Mouse (Mus musculus): ENCODE results near the gene 1810010H24Rik.
"Not testable (repeated sequence)": the region's sequence is repeated elsewhere in the genome, so short reads cannot be mapped to it uniquely, and the experiment has no call there.

The 1810010H24Rik gene

DNA sequence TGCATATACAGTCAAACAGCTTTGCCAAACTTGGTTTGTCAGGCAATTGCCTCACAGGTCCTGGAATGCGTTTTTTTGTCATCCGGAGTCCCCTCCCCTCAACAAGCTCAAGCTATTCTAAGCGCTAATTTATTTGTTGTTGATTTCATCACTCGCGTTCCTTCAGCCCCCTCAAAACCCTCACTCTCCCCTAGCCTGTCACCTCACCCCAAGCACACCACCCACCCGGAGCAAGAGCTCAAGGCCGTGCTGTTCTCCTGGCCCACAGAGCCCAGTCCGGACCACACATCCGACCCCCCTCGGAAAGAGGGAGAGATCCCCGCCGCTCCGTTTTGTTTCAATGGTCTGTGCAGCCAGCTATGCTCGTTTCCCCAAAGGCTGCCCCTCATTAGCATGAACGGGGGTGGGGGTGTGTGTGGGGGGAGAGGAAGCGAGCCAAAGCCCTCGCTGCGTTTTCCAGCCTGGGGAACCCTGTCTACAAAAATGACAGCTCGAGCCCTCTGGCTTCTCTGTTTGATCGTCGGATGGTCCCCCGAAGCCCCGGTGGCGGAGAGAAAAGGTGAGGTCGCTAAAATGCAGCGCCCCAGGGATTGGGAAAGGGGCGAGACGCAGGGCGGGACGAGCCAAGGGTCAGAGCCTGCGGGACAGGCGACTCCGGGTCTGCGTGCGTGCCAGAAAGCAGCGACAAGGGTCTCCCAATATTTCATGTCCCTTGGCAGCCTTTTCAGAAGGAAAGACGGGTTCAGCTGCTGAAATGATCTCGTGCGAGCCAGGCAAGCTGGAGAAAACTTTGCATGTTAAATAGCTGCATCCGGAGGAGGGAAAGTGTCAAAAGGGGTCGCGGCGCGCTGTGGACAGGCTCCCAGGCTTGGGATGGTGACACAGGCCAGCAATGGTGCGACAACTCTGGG is at the start of gene 1810010H24Rik:
Gene 1810010H24Rik, plus strand, starts transcription at position 271 of the 911 bp plus-strand sequence.
- peak; percentile 59 for DNase-seq

DNA sequence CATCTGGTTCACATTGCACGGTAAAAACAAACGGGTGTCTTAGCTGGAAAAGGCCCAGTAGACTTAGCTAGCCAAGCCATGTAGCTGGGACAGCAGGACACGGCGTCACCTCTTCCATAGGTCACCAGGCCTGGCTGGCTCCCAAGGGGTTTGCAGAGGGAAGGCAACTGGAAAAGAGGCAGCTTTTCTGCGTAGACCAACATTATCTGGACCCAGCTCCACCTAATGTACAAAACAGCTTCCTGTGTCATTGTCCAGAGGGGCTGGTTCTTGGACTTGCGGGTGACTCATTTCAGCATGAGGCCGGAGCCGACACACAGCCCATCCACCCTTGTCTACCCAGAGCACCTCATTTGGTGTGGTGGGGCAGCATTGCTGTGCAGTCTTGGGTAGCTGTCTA is 49.3 kb upstream of the 1810010H24Rik start:
- peak; percentile 92 for DNase-seq

DNA sequence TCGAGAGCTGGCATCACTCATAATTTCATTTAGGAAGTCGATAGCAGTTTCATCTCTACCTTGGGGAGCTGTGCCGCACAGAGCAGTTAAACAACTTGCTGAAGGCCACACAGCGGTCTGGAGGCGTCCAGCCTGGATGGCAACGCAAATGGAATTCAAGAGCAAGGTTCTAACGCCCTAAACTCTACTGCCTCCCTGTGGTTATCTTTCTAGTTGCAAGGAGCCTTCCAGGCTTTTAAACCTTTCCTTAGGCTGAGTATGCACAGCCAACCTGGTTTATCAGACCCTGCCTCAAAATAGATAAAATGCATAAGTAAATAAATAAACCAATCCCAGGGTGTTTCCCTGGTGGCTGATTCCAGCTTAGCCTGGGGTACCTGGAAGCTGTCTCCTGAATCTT is 45.0 kb upstream of the 1810010H24Rik start:
- peak; percentile 86 for DNase-seq

DNA sequence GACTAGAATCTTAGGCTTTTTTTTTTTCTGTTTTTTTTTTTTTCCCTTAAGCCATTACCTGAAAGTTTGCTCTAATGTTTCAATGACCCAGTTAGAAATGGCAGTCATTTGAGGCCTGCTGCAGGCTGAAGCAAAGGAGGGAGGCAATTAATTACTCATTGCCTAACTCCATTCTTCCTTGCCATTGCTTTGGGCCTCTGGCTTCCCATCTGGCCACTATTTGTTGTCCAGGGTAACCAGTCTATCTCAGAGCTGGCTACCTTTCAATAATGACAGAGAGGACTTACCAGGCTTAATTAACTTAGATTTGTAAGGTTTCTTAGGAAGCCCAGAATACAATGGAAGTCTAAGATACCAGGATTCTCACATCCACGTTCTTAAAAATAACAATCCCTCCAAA is 43.7 kb upstream of the 1810010H24Rik start:
- no peak for DNase-seq

DNA sequence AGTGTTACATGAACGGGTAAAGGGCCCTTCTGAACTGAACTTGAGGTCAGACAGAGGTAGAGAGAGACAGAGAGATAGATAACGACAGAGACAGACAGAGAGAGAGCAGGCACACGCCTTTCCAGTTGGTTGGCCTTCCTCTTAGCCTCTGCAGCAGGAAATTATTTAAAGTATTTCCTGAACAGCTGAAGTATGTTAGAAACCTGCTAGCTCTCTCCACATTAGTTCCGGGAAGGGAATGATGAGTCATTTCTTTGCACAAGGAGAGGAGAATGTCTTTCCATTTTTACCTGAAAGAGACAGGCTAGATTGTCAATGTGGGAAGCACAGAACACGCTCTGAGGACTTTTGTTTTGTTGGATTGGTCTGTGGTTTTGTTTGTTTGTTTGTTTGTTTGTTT is 43.1 kb upstream of the 1810010H24Rik start:
- no peak for DNase-seq

DNA sequence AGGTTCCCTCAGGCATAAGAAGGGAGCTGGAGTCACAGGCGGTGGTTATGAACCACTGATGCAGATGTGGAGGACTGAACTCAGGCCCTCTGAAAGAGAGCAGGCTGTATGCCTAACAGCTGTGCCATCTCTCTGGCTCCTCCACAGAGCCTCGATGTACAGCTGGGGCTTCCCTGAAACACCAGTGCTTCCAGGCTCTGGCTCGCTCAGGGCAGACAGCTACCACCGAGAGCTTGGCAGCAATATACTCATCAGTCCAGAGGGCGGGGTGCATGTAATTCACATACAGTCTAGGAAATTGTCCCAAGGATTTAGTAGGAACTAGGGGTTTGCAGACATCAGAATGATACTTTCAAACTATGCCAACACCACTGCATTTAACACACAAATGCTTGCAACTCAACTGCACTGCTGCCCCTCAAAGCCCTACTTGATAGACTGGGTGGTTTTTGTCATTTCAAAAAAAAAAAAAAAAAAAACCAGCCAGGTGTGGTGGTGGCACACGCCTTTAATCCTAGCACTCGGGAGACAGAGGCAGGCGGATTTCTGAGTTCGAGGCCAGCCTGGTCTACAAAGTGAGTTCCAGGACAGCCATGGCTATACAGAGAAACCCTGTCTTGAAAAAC is 39.4 kb upstream of the 1810010H24Rik start:
- not testable (repeated sequence) for DNase-seq

DNA sequence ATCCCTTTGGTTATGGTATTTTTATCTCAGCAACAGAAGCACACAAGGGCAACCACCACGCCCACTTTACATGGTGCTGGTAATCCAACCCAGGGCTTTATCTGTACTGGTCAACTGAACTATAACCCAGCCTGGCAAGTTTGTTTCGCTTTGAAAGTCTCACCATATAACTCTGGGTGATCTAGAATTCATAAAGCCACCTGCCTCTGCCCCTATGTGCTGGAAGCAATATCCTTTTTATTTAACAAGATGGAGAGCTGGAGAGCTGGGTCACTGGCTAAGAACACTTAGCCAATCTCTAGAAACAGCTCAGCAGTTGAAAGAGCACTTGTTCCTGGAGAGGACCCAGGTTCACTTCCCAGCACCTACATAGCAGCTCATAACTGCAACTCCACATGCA is 38.1 kb upstream of the 1810010H24Rik start:
- no peak for DNase-seq

DNA sequence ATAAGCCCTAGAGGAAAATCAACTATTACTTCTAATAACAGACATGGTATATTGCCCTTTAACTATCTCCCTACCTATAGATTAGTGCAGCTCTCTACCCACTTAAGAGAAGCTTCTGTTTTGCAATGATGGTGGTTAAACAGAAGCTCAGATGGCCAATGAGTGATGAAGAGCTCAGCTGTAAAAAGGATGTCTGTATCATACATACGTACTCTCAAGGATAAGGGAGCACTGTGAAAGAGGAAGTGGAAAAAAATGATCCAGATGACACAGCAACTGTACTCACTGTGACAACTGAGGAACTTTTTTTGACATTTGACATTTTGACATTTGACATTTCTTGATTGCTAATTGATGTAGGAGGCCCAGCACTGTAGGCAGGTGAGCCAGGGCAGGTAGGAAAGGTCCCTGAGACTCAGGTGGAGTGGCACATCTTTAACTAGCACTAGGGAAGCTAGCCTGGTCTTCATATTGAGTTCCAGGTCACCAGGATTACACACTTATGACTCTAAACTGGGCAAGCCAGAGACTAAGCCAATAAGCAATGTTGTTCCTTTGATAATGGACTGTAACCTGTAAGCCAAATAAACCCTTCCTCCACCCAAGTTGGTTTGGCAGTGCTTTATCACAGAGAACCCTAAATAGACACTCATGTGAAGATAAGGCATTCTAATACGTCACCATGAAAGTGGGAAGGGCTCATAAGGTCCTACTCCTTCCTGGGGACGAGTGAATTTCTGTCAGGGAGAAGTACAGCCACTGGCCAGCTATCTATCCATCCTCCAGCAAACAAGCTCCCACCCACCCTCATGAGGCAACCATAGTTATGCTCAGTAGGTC is 31.0 kb upstream of the 1810010H24Rik start:
- no peak for DNase-seq

DNA sequence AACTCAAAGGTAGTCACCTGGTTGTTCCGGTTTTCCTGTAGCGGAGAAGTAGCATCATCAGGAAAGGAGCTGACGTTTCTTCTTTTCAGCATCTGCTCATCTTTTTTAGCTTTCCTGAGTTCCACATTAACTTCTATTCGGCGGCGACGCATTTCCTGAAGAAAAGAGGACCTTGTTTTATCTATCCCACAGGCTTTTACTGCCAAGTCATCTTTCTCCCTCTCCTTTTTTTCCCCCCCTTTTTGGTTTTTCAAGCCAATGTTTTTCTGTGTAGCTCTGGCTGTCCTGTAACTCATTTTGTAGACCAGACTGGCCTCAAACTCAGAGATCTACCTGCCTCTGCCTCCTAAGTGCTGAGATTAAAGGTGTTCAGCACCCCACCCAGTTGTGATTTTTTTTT is 29.0 kb upstream of the 1810010H24Rik start:
- not testable (repeated sequence) for DNase-seq

DNA sequence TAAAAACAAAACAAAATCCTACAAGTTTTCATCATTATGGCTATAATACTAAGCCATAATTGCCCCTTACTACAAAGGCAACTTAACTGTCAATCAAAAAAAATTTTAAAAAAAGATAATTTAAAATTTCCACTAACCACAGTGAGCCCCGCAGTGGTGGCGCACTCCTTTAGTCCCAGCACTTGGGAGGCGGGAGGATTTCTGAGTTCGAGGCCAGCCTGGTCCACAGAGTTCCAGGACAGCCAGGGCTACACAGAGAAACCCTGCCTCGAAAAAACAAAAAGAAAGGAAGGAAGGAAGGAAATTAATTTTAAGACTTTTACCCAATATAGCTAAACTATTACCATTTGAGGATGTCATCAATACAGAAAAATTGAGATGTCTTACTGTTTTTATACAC is 27.5 kb upstream of the 1810010H24Rik start:
- no peak for DNase-seq

DNA sequence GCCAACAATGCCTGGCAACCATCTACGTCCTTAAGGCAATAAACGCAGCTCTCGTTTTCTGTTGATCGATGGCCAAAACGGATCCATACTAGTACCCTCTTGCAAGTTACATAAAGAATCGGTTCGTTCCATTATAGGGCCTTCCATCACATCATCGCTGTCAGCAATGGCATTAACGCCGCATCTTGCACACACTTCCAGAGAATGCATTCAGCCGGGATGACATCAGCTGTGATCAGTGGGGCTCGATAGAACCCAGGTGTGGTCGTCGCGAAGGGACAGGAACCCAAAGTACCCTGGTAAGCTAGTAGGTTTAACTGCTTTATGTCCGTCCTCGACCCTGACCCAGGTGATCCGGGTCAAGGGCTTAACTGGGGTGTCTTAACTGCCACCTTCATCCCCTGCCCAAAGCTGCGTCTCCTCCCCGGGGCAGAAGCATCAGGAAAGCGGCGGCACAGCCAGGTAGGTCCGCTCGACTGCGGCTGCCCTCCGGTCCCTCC is 26.8 kb upstream of the 1810010H24Rik start:
- DNase-seq, result no peak

DNA sequence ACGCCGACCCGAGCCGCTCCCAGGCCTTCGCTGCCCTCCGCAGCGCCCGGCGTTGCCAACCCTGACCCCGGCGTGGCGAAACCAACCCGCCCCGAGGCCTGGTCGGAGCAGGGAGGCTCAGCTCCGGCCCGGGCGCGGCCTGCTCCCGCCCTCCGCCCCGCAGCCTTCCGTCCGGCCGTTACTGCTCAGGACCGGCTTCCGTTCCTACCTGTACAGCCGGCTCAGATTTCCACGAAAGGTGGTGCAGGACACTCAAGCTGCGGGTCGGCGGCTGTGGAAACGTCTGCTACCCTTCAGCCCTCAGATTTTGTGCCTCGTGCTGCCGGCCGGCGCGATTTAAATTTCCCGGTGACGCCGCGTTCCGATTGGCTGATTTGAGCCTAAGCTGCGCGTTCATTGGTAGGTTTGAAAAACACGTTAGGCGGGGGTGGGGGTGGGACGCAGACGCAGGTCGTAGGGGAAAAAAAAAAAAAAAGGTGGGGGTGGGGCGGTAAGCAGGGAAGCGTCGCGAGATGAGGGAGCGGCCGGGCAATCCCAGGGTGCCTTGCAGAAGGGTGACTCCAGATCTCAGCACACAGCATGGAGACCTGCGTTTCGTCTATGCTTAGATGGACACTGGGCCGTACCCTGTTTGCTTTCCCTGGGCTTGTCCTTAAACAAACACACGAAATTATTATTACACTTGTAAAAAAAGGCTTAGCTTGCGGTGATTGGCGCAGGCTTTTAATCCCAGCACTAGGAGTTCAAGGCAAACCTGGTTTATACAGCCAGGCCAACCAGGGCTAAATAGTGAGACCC is 26.1 kb upstream of the 1810010H24Rik start, which contains the start of gene Kpna2:
Gene Kpna2, minus strand, starts transcription at position 391 of the 798 bp plus-strand sequence.
- DNase-seq, result peak; percentile 93

DNA sequence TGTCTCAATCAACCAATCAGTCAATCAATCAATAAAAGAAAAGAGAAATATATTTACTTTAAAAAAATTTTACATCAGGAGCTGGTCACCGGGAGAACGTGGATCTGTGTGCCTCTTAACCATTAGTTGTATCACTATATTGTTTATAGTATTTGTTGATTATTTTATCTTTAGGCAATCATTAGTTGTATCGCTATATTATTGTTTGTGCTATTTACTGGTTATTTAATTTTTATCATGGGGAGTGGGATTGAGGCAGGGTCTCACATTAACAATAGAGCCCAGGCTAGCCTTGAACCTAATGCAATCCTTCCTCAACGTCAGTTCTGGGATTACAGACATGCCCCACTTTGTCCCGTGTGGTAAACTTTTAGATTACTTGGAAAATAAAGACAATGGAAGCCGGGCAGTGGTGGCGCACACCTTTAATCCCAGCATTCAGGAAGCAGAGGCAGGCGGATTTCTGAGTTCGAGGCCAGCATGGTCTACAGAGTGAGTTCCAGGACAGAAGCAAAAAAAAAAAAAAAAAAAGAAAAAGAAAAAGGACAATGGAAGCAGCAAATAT is 25.4 kb upstream of the 1810010H24Rik start:
- DNase-seq, result no peak

DNA sequence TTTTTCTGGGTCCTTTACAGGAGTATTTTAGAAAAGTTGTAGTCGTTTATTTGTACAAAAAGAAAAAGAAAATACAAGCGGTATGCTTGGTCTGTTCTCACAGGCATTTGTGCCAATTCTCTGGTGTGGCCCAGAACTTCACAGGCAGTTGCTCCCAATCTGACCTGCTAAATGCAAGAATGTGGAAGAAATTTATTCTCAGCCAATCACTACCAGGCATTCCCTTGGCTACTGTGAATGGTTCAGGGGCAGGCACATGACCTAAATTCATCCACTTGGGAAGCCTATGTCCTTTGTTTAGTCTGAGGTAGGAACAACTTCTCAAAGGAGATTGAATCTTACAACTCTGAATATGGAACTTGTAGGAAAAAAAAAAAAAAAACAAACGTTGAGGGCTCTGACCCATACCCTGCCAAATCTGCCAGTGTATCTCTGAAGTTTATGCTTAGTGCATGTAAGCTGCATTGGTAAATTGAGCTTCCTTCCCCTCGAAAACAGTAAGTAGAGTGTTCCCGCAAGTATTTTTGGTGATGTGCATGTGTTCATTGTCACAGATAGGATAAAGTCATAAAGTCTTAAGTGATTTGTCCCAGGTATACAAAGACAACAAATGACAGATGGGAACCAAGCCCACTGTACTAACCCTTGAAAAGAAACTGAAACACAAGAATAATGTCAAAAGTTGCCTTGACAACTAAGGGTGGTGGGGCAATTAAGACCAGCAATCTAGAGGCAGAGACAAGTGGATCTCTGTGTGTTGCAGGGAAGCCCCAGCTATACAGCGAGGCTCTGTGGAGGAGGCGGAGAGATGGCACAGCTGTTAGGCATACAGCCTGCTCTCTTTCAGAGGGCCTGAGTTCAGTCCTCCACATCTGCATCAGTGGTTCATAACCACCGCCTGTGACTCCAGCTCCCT is 23.5 kb upstream of the 1810010H24Rik start:
- no peak for DNase-seq

DNA sequence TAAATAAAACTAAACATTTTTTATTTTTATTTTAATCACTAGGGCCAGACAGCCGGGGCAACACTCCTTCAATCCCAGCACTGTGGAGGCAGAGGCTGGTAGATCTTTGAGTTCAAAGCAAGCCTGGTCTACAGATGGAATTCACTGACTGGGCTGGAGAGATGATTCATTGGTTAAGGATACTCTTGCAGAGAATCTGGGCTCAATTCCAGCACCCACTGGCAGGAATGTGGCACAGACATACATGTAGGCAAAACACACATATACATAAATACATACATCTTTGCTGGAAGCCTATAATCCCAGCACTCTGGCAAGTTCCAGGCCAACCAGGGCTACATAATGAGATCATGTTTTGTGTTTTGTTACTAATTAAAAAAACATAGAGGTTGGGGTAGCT is 19.9 kb upstream of the 1810010H24Rik start:
- no peak for DNase-seq

DNA sequence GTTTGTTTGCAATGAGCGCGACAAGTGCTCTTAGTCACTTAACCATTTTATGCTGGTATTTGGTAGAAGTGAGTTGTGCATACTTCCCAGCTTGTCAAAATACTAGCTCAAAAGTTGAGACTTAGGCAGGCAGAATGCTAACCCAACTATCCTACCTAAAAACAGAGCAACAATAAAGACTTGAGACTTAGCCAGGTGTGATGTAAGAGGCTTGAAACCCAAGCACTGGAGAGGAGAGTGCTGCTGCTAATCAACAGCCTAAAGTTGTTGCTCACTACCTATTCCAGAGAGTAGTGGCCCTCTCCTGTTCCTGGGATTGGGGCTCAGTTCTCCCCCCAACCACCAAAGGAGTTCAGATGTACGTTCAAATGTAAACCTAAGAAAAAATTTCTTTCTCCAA is 15.0 kb upstream of the 1810010H24Rik start:
- DNase-seq, result no peak

DNA sequence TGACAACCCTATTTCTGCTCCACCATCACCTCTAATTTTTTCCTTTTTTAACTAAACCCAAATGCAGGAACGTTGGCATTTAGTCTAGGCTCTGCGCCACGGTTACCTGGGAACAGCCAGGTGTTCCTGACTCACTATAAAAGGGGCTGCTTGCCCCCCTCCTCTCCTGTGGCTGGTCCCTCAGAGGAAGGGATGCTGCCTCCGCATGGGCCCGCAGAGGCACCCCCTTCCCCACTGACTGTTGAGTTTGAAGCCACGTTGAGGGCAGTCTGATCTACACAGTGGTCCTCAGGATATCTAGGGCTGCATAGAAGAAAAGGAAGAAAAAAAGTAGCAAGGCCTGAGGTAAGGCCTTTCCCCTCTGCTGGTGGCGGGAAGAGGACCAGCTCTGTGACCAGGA is 14.3 kb upstream of the 1810010H24Rik start:
- no peak for DNase-seq

DNA sequence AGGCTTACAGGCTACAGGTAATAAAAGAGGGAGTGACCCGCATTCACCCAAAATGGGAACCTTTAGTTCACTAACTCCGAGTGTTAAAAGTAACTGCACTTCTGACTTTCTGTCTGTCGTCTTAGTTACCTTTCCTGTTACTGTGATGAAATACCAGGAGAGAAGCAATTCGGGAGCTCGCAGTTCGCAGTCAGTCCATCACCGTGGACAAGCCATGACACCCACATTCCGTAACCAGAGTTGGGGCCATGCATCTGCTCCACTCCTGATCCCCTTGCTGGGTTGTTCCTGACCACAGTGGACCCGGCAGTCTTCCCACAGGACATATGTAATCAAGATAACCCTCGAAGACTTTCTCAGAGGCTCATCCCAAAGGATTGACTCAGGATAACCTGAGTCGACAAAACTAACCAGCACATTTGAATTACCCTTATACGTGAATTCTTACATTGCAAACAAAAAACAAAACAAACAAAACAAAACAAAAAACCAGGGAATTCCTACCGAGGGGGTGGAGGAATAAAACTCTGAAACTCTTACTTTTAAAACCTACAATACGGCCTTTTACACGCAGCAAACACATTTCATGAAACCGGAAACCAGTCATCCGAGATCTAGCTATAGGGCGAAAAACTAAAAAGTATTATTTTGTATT is 13.7 kb upstream of the 1810010H24Rik start:
- no peak for DNase-seq

DNA sequence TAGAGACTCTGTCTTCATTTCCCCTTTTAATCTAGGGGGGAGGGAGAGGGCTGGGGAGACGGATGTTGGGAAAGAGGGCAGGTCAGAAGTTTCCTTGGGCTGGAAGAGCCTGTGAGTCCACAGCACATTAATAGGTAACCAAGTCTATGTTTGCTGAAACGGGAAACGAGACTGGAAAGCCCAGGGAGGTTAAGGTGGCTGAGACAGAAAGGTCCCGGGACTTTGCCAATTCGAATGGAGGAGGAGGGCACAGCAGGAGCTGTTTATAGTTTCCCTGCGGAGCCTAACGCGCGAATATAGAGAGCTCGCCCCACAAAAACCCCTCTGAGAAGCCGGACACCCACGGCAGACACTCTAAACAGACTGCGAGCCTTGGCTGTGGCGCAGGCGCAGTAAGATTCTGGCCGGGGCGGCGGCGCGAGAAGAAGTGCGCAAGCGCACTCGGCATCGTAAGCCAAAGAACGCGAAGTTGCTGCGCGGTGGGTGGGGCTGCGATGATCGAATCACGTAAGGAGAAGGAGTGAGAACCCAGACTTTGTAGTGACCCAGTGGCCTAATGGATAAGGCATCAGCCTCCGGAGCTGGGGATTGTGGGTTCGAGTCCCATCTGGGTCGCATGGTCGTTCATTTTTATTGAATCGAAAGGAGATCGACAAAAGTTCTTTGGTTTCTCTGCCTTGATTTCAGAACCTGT is 13.0 kb upstream of the 1810010H24Rik start:
- peak; percentile 98 for DNase-seq

Measured in lung, postnatal 10 days (tissue).